Mouse (Mus musculus): ENCODE measurements at regions not wholly inside any gene's neighbourhood (a gene's known extent, or its start where the extent isn't known, plus 50 kb on each side); places are given as distances from the start of the nearest gene placed in this dataset.
A peak's percentile ranks its signal among the peaks of the same experiment; 100 is the strongest.

DNA sequence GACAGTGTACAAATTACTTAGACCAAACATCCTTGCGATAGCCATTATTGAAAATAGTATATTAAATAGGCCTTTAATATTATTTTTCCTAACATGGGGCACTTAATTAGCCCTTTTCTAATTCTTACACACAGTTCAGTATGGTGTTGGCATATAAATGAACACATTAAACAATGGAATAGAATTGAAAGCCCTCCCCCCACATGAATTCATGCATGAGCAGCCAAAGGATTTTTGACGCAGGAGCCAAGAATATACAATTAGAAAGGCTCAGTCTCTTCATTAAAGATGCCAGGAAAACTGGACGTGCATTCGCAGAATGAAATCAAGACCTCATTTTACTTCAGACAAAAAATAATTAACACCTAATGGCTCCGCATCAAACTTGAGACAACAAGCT is 172.9 kb upstream of the Phactr1 start:
- DNase-seq (ENCODE audit: low read depth): no peak

GRCm38 (mm10) chr13:42518686-42519085 is 161.7 kb upstream of the Phactr1 start:
- DNase-seq (ENCODE audit: low read depth): no peak

DNA sequence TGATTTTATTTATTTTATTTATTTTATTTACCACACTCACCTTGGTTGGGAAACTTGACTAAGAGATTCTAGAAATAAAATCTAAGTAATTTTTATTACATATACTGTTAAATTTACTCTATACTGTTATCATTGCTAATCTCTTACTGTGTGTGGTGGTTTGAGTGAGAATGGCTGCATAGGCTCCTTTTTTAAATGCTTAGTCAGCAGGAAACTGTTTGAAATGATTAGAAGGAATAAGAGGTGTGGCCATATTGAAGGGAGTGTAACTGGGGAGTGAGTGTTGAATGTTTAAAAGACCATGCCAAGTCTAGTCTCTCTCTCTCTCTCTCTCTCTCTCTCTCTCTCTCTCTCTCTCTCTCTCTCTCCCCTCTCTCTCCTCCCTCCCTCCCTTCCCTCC is 157.9 kb upstream of the Phactr1 start:
- no peak for DNase-seq (ENCODE audit: low read depth)

DNA sequence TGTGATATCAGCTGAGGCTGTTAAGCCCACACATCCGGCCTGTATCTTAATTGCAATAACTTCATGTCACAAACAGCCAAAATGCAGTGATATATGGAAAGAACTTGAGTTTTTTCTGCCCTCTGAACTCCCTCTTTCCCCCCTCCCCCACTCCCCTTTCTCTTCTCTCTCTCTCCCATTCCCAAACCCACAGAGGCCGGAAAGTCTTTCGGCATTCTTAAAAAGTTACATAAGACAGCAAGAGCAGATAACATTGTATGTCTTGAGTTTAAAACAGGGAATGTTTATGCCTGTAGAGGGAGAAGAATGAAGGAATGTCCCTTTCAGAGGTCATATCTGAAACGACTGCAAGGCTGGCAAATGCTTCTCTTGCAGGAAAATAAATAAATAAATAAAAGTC is 154.3 kb upstream of the Phactr1 start:
- DNase-seq (ENCODE audit: low read depth): no peak

GRCm38 (mm10) chr13:42526966-42527365 is 153.5 kb upstream of the Phactr1 start:
- DNase-seq (ENCODE audit: low read depth): no peak

DNA sequence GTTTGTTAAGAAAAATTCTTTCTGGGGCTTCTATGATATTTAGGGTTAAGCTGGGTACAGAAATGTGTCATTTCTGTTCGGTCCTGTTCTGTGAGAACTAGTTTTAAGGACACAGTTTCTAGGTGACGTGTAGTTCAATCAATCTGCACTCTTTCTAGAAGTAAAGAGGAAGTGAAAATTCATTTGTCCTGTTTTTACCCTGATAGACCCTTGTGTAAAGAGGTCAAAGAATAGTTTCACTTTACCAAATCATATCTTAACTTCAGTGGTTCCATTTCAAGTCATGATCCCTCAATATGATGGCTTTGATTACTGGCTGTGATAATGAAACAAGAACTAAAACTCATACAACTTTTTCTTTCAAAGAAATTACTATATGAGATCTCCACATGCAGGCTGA is 152.3 kb upstream of the Phactr1 start:
- no peak for DNase-seq (ENCODE audit: low read depth)

DNA sequence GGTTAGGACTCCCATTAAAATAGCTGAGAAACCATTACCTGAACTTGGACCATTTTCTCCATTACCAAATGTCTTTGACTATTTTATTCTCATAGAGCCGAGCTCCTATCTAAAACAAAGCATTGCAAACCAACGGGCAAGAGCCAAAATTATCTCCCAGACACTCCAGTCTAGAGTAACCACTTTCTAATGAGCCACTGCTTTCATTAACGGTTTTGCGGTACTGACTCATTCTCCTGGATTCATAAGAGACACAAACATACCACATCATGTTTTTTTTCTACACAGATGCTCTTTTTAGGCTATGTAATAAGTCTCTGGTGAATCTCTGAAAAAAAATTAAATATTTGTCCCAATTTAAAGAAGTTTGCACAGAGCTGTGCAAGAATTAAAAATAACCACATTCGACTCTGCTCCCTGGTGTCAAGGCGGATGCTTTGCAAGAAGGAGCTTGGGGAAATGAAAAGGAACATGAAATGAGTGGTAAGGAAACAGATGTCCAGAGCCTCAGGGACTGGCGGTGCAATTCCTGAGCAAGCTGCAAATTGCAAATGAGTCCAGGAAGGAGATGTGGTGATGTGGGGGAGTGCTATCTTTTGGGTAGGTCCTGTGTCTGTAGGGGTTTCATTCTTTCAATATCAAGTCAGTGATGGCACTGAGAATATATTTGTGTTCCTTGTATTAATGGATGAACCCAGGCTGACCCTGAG is 143.8 kb upstream of the Phactr1 start:
- no peak for DNase-seq (ENCODE audit: low read depth)

DNA sequence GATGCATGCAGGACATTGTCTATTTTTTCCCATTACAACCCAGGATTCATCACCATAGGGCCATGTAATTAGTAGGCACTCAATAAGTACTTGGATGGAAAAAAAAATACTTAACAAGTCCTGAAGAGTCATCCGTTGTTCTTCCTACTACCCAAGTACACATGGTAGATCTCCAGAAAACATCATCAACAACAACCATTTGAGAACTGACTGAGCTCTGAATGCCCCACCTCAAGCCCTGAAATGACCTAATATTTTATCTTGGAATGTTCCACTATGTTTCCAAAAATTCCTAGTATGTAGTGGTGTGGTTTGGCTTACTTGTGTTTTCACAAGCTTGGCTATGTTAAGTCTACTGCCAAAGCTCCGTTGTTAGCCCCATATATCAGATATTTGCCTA is 142.4 kb upstream of the Phactr1 start:
- peak; percentile 42 for DNase-seq (ENCODE audit: low read depth)

- DNase-seq (ENCODE audit: low read depth): no peak
These were observed 135.8 kb upstream of the Phactr1 start for GRCm38 (mm10) chr13:42544536-42545094.

DNA sequence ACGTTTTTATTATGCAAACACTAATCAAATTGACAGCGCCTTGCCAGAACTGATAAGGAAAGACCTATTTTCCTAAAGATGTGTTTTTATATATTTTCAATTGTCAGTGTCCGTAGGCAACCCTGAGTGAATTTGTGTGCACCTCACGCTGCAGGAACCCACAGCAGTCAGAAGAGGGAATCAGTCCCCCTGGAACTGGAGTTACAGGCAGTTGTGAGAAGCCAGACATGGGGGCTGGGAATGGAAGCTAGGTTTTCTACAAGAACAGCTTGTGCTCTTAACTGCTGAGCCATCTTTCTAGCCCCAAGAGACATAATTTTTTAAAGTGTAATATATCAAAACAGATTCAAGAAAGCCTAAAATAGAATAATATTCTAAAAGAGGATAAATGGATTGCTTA is 134.0 kb upstream of the Phactr1 start:
- no peak for DNase-seq (ENCODE audit: low read depth)

GRCm38 (mm10) chr13:42546851-42547250 is 133.6 kb upstream of the Phactr1 start:
- no peak for DNase-seq (ENCODE audit: low read depth)

GRCm38 (mm10) chr13:42549021-42549559 is 131.3 kb upstream of the Phactr1 start:
- DNase-seq (ENCODE audit: low read depth): peak; percentile 79

DNA sequence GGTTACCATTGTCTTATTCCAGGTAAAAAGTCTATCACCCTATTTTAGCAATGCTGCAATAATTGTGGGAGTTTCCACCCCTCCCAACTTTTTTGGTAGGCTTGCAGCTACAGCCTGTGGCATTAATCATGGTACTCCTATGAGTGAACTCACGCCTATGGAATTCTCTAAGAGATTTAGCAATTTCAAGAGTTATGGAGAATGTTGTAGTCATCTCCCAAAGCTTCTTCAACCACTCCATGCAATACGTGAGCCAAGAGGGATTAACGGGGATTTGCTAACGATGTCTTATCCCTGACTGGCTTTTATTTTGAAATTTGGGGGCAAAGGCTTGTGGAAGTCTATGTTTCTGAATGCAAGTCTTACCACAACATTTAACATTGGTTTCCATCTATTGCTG is 125.5 kb upstream of the Phactr1 start:
- DNase-seq (ENCODE audit: low read depth): peak; percentile 53

GRCm38 (mm10) chr13:42558526-42558925 is 121.9 kb upstream of the Phactr1 start:
- peak; percentile 59 for DNase-seq (ENCODE audit: low read depth)

- peak; percentile 68 for DNase-seq (ENCODE audit: low read depth)
These were observed 119.0 kb upstream of the Phactr1 start for GRCm38 (mm10) chr13:42561446-42561845.

- DNase-seq (ENCODE audit: low read depth): no peak
These were observed 114.9 kb upstream of the Phactr1 start for GRCm38 (mm10) chr13:42565291-42566058.

DNA sequence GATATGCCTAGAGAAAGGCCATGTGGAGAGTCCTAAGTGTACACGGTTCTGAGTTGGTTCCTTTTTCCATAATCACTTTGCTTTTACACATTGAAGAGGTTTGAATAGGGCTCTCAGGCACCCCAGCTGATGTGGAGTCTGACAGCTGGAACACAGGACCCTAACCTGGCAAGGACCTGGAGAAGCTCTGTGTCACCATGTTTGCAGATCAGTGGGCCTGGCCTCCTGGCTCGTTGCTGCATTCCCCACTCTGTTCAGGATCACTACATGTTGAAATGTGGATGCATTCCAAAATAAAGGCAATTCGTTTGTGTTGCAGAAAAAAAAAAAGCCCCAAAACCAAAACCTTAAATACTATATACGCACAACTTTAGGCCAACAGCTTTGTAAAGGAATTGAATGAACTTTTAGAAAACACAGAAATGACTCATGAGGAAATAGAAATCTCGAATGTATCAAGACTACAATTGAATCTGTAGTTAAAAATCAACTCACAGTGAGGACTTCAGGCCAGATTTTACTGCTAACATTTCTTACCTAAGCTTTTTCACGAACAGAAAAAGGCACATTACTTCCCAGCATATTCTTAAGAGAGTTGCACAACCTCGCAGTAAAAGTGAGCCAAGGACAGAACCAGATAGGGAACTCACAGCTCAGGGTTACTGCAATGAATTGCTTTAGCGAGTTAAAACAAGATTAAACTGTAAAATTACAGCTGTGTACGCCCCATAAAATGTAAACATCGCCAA is 109.6 kb upstream of the Phactr1 start:
- no peak for DNase-seq (ENCODE audit: low read depth)

GRCm38 (mm10) chr13:42574189-42574588 is 106.2 kb upstream of the Phactr1 start:
- DNase-seq (ENCODE audit: low read depth): no peak

GRCm38 (mm10) chr13:42575725-42576426 is 104.5 kb upstream of the Phactr1 start:
- peak; percentile 94 for DNase-seq (ENCODE audit: low read depth)

DNA sequence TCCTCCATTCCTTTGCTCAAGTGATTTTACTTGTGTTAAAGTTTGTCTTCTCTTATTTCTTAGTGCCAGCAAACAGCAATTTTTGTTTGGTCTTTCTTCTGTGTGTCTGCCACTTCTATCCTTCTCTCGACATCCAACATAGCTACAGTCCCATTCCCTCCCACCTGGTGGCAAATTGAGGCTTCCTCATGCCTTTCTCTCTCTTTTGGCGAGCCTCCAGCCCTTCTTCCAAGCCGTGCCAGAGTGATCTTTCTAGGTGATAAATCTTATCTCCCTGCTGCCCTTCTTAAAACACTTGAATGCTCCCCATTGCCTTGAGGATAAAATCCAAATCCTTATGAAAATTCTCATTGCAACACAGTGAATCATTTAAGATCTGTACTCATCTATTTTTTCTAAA is 101.0 kb upstream of the Phactr1 start:
- peak; percentile 17 for DNase-seq (ENCODE audit: low read depth)

- no peak for DNase-seq (ENCODE audit: low read depth)
These were observed 91.3 kb upstream of the Phactr1 start for GRCm38 (mm10) chr13:42589136-42589535.

DNA sequence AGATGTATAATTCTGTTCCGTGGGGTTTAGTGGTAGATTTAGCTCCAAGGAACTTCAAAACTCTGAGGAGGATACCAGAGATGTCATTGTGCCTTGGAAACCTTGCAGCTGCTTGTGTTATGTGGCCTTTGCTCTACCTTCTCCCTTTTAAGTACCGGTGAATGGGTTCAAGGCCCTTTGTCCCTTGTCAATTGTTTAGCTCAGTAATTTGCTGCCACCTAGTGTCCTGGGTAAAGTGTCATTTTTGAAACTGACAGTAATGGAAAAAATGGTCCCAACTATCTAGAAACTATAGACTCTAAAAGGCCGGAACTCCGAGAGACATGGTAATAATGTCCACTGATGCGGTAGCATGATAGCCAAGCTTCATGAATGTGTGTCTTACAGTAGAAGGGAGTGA is 90.8 kb upstream of the Phactr1 start:
- DNase-seq (ENCODE audit: low read depth): peak; percentile 52

Measured in NIH3T3 (cell line).